Mouse (Mus musculus) MEL (cell line): ENCODE measurements around the gene Lrrc3c. TPM values are rescaled to one million over a fixed set of nuclear protein-coding genes. Genes with fewer than 3 reads are reported as not detected.
A peak's percentile ranks its signal among the peaks of the same experiment; 100 is the strongest.
"Not testable (repeated sequence)": the region's sequence is repeated elsewhere in the genome, so short reads cannot be mapped to it uniquely, and the experiment has no call there.

ENCODE experiments used
- DNase-seq: peaks from one replicate; pipeline ENCODE4 v3.0.0; 2011; ENCODE audit warnings: low read depth, low spot score
- H3K27ac ChIP-seq: 2 replicates; pipeline ENCODE4 v1.5.1; 2012; ENCODE audit warnings: low read depth, mild to moderate bottlenecking, control low read depth, low read length, moderate library complexity; ENCODE audit not compliant: control insufficient read depth
- H3K27me3 ChIP-seq, 2 experiments: fragments of 150-350 bp in 1 of 2; sonication (generic) in 1 of 2; 2 replicates each; pipeline ENCODE4 v1.6.1; 2012; ENCODE audit warnings: low read length in 2 of 2, mild to moderate bottlenecking in 2 of 2, improper control_type of control experiment in 1 of 2, moderate library complexity in 1 of 2; ENCODE audit not compliant: insufficient read depth in 2 of 2, control insufficient read depth in 1 of 2
- H3K36me3 ChIP-seq, 2 experiments: 2 replicates each; pipeline ENCODE4 v1.6.1; 2012 to 2014; ENCODE audit warnings: low read length in 2 of 2, improper control_type of control experiment in 1 of 2, inconsistent platforms in 1 of 2, mild to moderate bottlenecking in 1 of 2; ENCODE audit not compliant: insufficient read depth in 2 of 2, control insufficient read depth in 1 of 2
- H3K4me1 ChIP-seq, 2 experiments: fragments of 150-350 bp in 1 of 2; sonication (generic) in 1 of 2; 2 replicates each; pipeline ENCODE4 v1.6.1; 2012; ENCODE audit warnings: low read length in 2 of 2, improper control_type of control experiment in 1 of 2, mild to moderate bottlenecking in 1 of 2; ENCODE audit not compliant: insufficient read depth in 2 of 2, control insufficient read depth in 1 of 2
- H3K4me3 ChIP-seq, 2 experiments: fragments of 150-350 bp in 1 of 2; sonication (generic) in 1 of 2; 2 replicates each; pipeline ENCODE4 v1.5.1; 2012; ENCODE audit warnings: low read depth in 2 of 2, low read length in 2 of 2, mild to moderate bottlenecking in 2 of 2, moderate library complexity in 2 of 2, control low read depth in 1 of 2, improper control_type of control experiment in 1 of 2; ENCODE audit not compliant: control insufficient read depth in 1 of 2, insufficient read depth in 1 of 2
- H3K79me2 ChIP-seq: 2 replicates; pipeline ENCODE4 v1.6.1; 2012; ENCODE audit warnings: mild to moderate bottlenecking, low read length, moderate library complexity; ENCODE audit not compliant: control insufficient read depth, poor library complexity, insufficient read depth
- H3K9ac ChIP-seq: 2 replicates; pipeline ENCODE4 v1.6.1; 2012; ENCODE audit warnings: low read depth, mild to moderate bottlenecking, control low read depth, low read length, moderate library complexity; ENCODE audit not compliant: control insufficient read depth, poor library complexity, severe bottlenecking
- H3K9me3 ChIP-seq: fragments of 150-350 bp; sonication (generic); replicated peaks from 2 replicates; pipeline ENCODE4 v1.6.1; 2012; ENCODE audit warnings: mild to moderate bottlenecking, low read length, improper control_type of control experiment, moderate library complexity; ENCODE audit not compliant: insufficient read depth
- CHD1 ChIP-seq: IDR thresholded peaks from 2 replicates; pipeline ENCODE4 v1.6.1; 2012; ENCODE audit warnings: low read depth, mild to moderate bottlenecking, inconsistent platforms, low read length, improper control_type of control experiment
- CHD2 ChIP-seq: IDR thresholded peaks from 2 replicates; pipeline ENCODE4 v1.6.1; 2011; ENCODE audit warnings: low read length, improper control_type of control experiment
- CTCF ChIP-seq, 3 experiments: IDR thresholded peaks in 2 of 3; conservative IDR thresholded peaks in 1 of 3; 2 replicates each; pipeline ENCODE4 v1.5.1; 2011 to 2012; ENCODE audit warnings: low read length in 3 of 3, low read depth in 2 of 3, mild to moderate bottlenecking in 2 of 3, improper control_type of control experiment in 1 of 3, inconsistent platforms in 1 of 3, mixed read lengths in 1 of 3, moderate library complexity in 1 of 3; ENCODE audit not compliant: control insufficient read depth in 1 of 3, insufficient read depth in 1 of 3, poor library complexity in 1 of 3, severe bottlenecking in 1 of 3
- E2F4 ChIP-seq: IDR thresholded peaks from 2 replicates; pipeline ENCODE4 v1.6.1; 2011; ENCODE audit warnings: low read depth, low read length, improper control_type of control experiment, borderline replicate concordance
- ELF1 ChIP-seq: IDR thresholded peaks from 2 replicates; pipeline ENCODE4 v1.6.1; 2014; ENCODE audit warnings: low read depth, mild to moderate bottlenecking, inconsistent platforms, low read length, improper control_type of control experiment, moderate library complexity
- EP300 ChIP-seq, 2 experiments: IDR thresholded peaks; 2 replicates each; pipeline ENCODE4 v1.6.1; 2011; ENCODE audit warnings: improper control_type of control experiment in 2 of 2, low read length in 2 of 2, low read depth in 1 of 2, mild to moderate bottlenecking in 1 of 2
- GATA1 ChIP-seq: IDR thresholded peaks from 2 replicates; pipeline ENCODE4 v1.6.1; 2011; ENCODE audit warnings: low read depth, low read length, improper control_type of control experiment
- HCFC1 ChIP-seq: IDR thresholded peaks from 2 replicates; pipeline ENCODE4 v1.6.1; 2012; ENCODE audit warnings: low read depth, mild to moderate bottlenecking, inconsistent platforms, low read length, improper control_type of control experiment, moderate library complexity
- JUND ChIP-seq: IDR thresholded peaks from 2 replicates; pipeline ENCODE4 v1.6.1; 2011; ENCODE audit warnings: low read depth, mild to moderate bottlenecking, improper control_type of control experiment, low read length
- MAFK ChIP-seq: IDR thresholded peaks from 2 replicates; pipeline ENCODE4 v1.6.1; 2011; ENCODE audit warnings: low read depth, mild to moderate bottlenecking, low read length, improper control_type of control experiment, borderline replicate concordance
- MAZ ChIP-seq: IDR thresholded peaks from 2 replicates; pipeline ENCODE4 v1.6.1; 2012; ENCODE audit warnings: low read depth, mild to moderate bottlenecking, inconsistent platforms, low read length, improper control_type of control experiment
- MXI1 ChIP-seq: IDR thresholded peaks from 2 replicates; pipeline ENCODE4 v1.6.1; 2011; ENCODE audit warnings: mild to moderate bottlenecking, low read depth, low read length, improper control_type of control experiment
- POLR2AphosphoS2 ChIP-seq: IDR thresholded peaks from 2 replicates; pipeline ENCODE4 v1.6.1; 2011; ENCODE audit warnings: low read length, improper control_type of control experiment
- POLR2AphosphoS5 ChIP-seq: IDR thresholded peaks from 2 replicates; pipeline ENCODE4 v1.6.1; 2012; ENCODE audit warnings: low read depth, borderline replicate concordance, mild to moderate bottlenecking, inconsistent platforms, low read length, moderate library complexity, mixed read lengths
- RAD21 ChIP-seq: IDR thresholded peaks from 2 replicates; pipeline ENCODE4 v1.6.1; 2011; ENCODE audit warnings: mild to moderate bottlenecking, low read depth, low read length, improper control_type of control experiment
- RCOR1 ChIP-seq: IDR thresholded peaks from 2 replicates; pipeline ENCODE4 v1.6.1; 2012; ENCODE audit warnings: low read depth, mild to moderate bottlenecking, inconsistent platforms, low read length, improper control_type of control experiment
- SIN3A ChIP-seq: IDR thresholded peaks from 2 replicates; pipeline ENCODE4 v1.6.1; 2012; ENCODE audit warnings: low read length, improper control_type of control experiment, inconsistent platforms
- SMC3 ChIP-seq: IDR thresholded peaks from 2 replicates; pipeline ENCODE4 v1.6.1; 2011; ENCODE audit warnings: low read depth, low read length, improper control_type of control experiment
- TBP ChIP-seq: IDR thresholded peaks from 2 replicates; pipeline ENCODE4 v1.8.0; 2011; ENCODE audit warnings: low read depth, low read length, improper control_type of control experiment
- UBTF ChIP-seq: IDR thresholded peaks from 2 replicates; pipeline ENCODE4 v1.6.1; 2012; ENCODE audit warnings: low read depth, mild to moderate bottlenecking, inconsistent platforms, low read length, improper control_type of control experiment, moderate library complexity, borderline replicate concordance; ENCODE audit not compliant: insufficient read depth
- USF1 ChIP-seq: IDR thresholded peaks from 2 replicates; pipeline ENCODE4 v1.6.1; 2014; ENCODE audit warnings: low read depth, mild to moderate bottlenecking, inconsistent platforms, low read length, improper control_type of control experiment, moderate library complexity
- USF2 ChIP-seq, 2 experiments: IDR thresholded peaks; 2 replicates each; pipeline ENCODE4 v1.6.1; 2011 to 2012; ENCODE audit warnings: improper control_type of control experiment in 2 of 2, low read length in 2 of 2, borderline replicate concordance in 1 of 2, inconsistent platforms in 1 of 2, low read depth in 1 of 2, mild to moderate bottlenecking in 1 of 2; ENCODE audit not compliant: insufficient read depth in 1 of 2
- ZC3H11A ChIP-seq: IDR thresholded peaks from 2 replicates; pipeline ENCODE4 v1.6.1; 2012; ENCODE audit warnings: low read depth, mild to moderate bottlenecking, inconsistent platforms, low read length, improper control_type of control experiment
- ZKSCAN1 ChIP-seq: IDR thresholded peaks from 2 replicates; pipeline ENCODE4 v1.6.1; 2012; ENCODE audit warnings: low read depth, mild to moderate bottlenecking, inconsistent platforms, low read length, improper control_type of control experiment, moderate library complexity
- ZNF384 ChIP-seq: IDR thresholded peaks from 2 replicates; pipeline ENCODE4 v1.6.1; 2012; ENCODE audit warnings: low read depth, mild to moderate bottlenecking, inconsistent platforms, low read length, improper control_type of control experiment
- polyA plus RNA-seq, 2 experiments: library from polyadenylated mRNA; stranded (reverse) in 1 of 2; unstranded in 1 of 2; fragments of >175 nt in 1 of 2; fragments of >200 nt in 1 of 2; gene quantifications; 2 replicates each; pipeline versions ENCODE4 v1.2.1 to v1.2.4; 2012; ENCODE audit warnings: low replicate concordance in 2 of 2, low read depth in 1 of 2; ENCODE audit not compliant: insufficient read length in 2 of 2, insufficient read depth in 1 of 2, missing spikeins in 1 of 2
- total RNA-seq: library from RNA; depleted of rRNA; stranded (reverse); fragments of 300-350 nt; gene quantifications from 2 replicates; pipeline ENCODE4 v1.2.3, GENCODE M21; 2012

The Lrrc3c gene
- total and polyA plus RNA-seq, 3 experiments, result not detected

- Histone ChIP-seq H3K27me3 (peaks cover 13 to 16% of the 10 kb centered on the region in 2 experiments), H3K36me3 (0 out of 4 replicates have a peak, but pooled peaks cover 0 to 2% of the 10 kb centered on the region in 2 experiments), H3K27ac (no peak overlapping the region), H3K4me3 (no peak overlapping the region), H3K9ac (no peak overlapping the region), H3K79me2 (no peaks in the 10 kb centered on the region), H3K4me1 (peaks cover 2 to 5% of the 10 kb centered on the region in 2 experiments; a peak in 2 of 4 replicates), H3K9me3 (no peaks in the 10 kb centered on the region)
- DNase-seq, result peak; percentile 60
- TF ChIP-seq USF1 (0 out of 2 replicates have a peak, but pooled peaks have one; percentile 20), RCOR1 (no peak), ZC3H11A (peak; percentile 53), RAD21 (peak; percentile 61), SMC3 (peak; percentile 79), MXI1 (no peak), CTCF (IDR thresholded peaks at IDR 0.05 in 2 of 3, conservative IDR thresholded peaks at IDR 0.05 in 1 of 3; ENCODE audit: control insufficient read depth in 1 of 3, insufficient read depth in 1 of 3, low read depth in 2 of 3, low read length in 3 of 3, poor library complexity in 1 of 3, severe bottlenecking in 1 of 3) (peak; percentile 28 to 79 (median 34)), MAFK (no peak)
Measured at GRCm38 (mm10) chr11:98603953-98604352, 5.9 kb downstream of the Lrrc3c start.

- not testable (repeated sequence) for H3K4me3 ChIP-seq, H3K9me3 ChIP-seq, DNase-seq, H3K79me2 ChIP-seq, H3K4me1 ChIP-seq, H3K27ac ChIP-seq, H3K9ac ChIP-seq, H3K36me3 ChIP-seq
- peaks cover 12 to 22% of the 10 kb centered on the region in 2 experiments for H3K27me3 ChIP-seq
Measured at GRCm38 (mm10) chr11:98604911-98605310, 6.8 kb downstream of the Lrrc3c start.

GRCm38 (mm10) chr11:98606763-98607162 lies 8.7 kb downstream of the Lrrc3c start:
- 0 out of 4 replicates have a peak, but pooled peaks cover 0 to 2% of the 10 kb centered on the region in 2 experiments for H3K36me3 ChIP-seq
- DNase-seq, result peak; percentile 87
- H3K27me3 ChIP-seq, result peaks cover 15 to 23% of the 10 kb centered on the region in 2 experiments
- H3K4me3 ChIP-seq, result no peak overlapping the region
- H3K27ac ChIP-seq, result no peak overlapping the region
- H3K4me1 ChIP-seq, result peaks cover 2 to 5% of the 10 kb centered on the region in 2 experiments; a peak in 2 of 4 replicates
- H3K9me3 ChIP-seq, result no peaks in the 10 kb centered on the region
- no peak overlapping the region for H3K9ac ChIP-seq
- H3K79me2 ChIP-seq, result no peaks in the 10 kb centered on the region
- TF ChIP-seq ELF1 (peak; percentile 25; the same call in 1 of the 2 replicates), CTCF (IDR thresholded peaks at IDR 0.05 in 2 of 3, conservative IDR thresholded peaks at IDR 0.05 in 1 of 3; ENCODE audit: control insufficient read depth in 1 of 3, insufficient read depth in 1 of 3, low read depth in 2 of 3, low read length in 3 of 3, poor library complexity in 1 of 3, severe bottlenecking in 1 of 3) (peak; percentile 60 to 92 (median 88)), SIN3A (peak; percentile 46; the same call in 1 of the 2 replicates), SMC3 (peak; percentile 96), EP300 (IDR thresholded peaks at IDR 0.05; ENCODE audit: low read depth in 1 of 2, low read length in 2 of 2) (no peak), GATA1 (no peak), E2F4 (no peak), POLR2AphosphoS5 (no peak), TBP (no peak), ZNF384 (no peak), ZKSCAN1 (no peak), USF2 (IDR thresholded peaks at IDR 0.05; ENCODE audit: borderline replicate concordance in 1 of 2, insufficient read depth in 1 of 2, low read depth in 1 of 2, low read length in 2 of 2) (no peak), HCFC1 (0 out of 2 replicates have a peak, but pooled peaks have one; percentile 18), CHD1 (no peak), POLR2AphosphoS2 (no peak), USF1 (no peak), MAZ (0 out of 2 replicates have a peak, but pooled peaks have one; percentile 37), RAD21 (peak; percentile 83), CHD2 (no peak), UBTF (no peak), JUND (no peak)
